Mouse (Mus musculus) CH12.LX (cell line): Measurements from ENCODE around the gene Dnajc4. TPM values are rescaled to one million over a fixed set of nuclear protein-coding genes. Genes with fewer than 3 reads are reported as not detected.

Experiments used
- DNase-seq: peaks from one replicate; pipeline ENCODE4 v3.0.0-alpha.2; 2013; ENCODE audit errors: extremely low read depth
- H3K27ac ChIP-seq: 2 replicates; pipeline ENCODE4 v1.5.1; 2012; ENCODE audit warnings: low read depth, mild to moderate bottlenecking, control low read depth, moderate library complexity; ENCODE audit not compliant: insufficient read depth
- H3K27me3 ChIP-seq: replicated peaks from 2 replicates; pipeline ENCODE3; 2012; ENCODE audit warnings: inconsistent platforms
- H3K36me3 ChIP-seq, 2 experiments: replicated peaks in 1 of 2; 2 replicates each; pipeline versions ENCODE3 to v1.6.1; 2012; ENCODE audit warnings: inconsistent platforms in 1 of 2, low read length in 1 of 2, mild to moderate bottlenecking in 1 of 2, mixed read lengths in 1 of 2, moderate library complexity in 1 of 2; ENCODE audit not compliant: control insufficient read depth in 1 of 2, insufficient read depth in 1 of 2
- H3K4me1 ChIP-seq, 2 experiments: 2 replicates each; pipeline ENCODE4 v1.6.1; 2012; ENCODE audit warnings: inconsistent platforms in 1 of 2, moderate library complexity in 1 of 2; ENCODE audit not compliant: insufficient read depth in 2 of 2, control insufficient read depth in 1 of 2
- H3K4me2 ChIP-seq: 2 replicates; pipeline ENCODE4 v1.6.1; 2012; ENCODE audit warnings: low read depth, mild to moderate bottlenecking, control low read depth; ENCODE audit not compliant: poor library complexity, insufficient read depth, severe bottlenecking
- H3K4me3 ChIP-seq, 3 experiments: fragments of 150-350 bp in 1 of 3; sonication (generic) in 1 of 3; replicated peaks in 1 of 3; 2 replicates each; pipeline versions ENCODE3 to v1.5.1; 2011 to 2012; ENCODE audit warnings: low read depth in 2 of 3, low read length in 2 of 3, mild to moderate bottlenecking in 2 of 3, moderate library complexity in 2 of 3, control low read depth in 1 of 3, improper control_type of control experiment in 1 of 3, inconsistent platforms in 1 of 3, mixed read lengths in 1 of 3; ENCODE audit not compliant: poor library complexity in 1 of 3
- H3K79me2 ChIP-seq: replicated peaks from 2 replicates; pipeline ENCODE4 v1.6.1; 2012; ENCODE audit warnings: mild to moderate bottlenecking, moderate library complexity; ENCODE audit not compliant: control insufficient read depth, poor library complexity, insufficient read depth, severe bottlenecking; ENCODE audit errors: extremely low read depth
- H3K9ac ChIP-seq: 2 replicates; pipeline ENCODE4 v1.6.1; 2012; ENCODE audit warnings: low read depth, mild to moderate bottlenecking, control low read depth, moderate library complexity; ENCODE audit not compliant: insufficient read depth
- H3K9me3 ChIP-seq: replicated peaks from 2 replicates; pipeline ENCODE3; 2012; ENCODE audit warnings: low read length, inconsistent platforms, mixed read lengths
- BHLHE40 ChIP-seq: IDR thresholded peaks from 2 replicates; pipeline ENCODE4 v1.6.1; 2011; ENCODE audit warnings: mild to moderate bottlenecking, low read depth, low read length, improper control_type of control experiment
- CHD1 ChIP-seq: IDR thresholded peaks from 2 replicates; pipeline ENCODE4 v1.6.1; 2012; ENCODE audit warnings: low read depth, low read length, improper control_type of control experiment, inconsistent platforms
- CTCF ChIP-seq, 2 experiments: IDR thresholded peaks in 1 of 2; conservative IDR thresholded peaks in 1 of 2; 2 replicates each; pipeline ENCODE4 v1.5.1; 2011 to 2012; ENCODE audit warnings: low read depth in 2 of 2, low read length in 2 of 2, improper control_type of control experiment in 1 of 2, inconsistent platforms in 1 of 2, mild to moderate bottlenecking in 1 of 2, moderate library complexity in 1 of 2
- EP300 ChIP-seq: IDR thresholded peaks from 2 replicates; pipeline ENCODE4 v1.6.1; 2011; ENCODE audit warnings: low read length, improper control_type of control experiment
- HCFC1 ChIP-seq: IDR thresholded peaks from 2 replicates; pipeline ENCODE4 v1.6.1; 2012; ENCODE audit warnings: low read depth, mild to moderate bottlenecking, inconsistent platforms, low read length, improper control_type of control experiment
- MAFK ChIP-seq: IDR thresholded peaks from 2 replicates; pipeline ENCODE4 v1.6.1; 2011; ENCODE audit warnings: low read length, improper control_type of control experiment; ENCODE audit not compliant: insufficient replicate concordance
- MXI1 ChIP-seq: IDR thresholded peaks from 2 replicates; pipeline ENCODE4 v1.6.1; 2011; ENCODE audit warnings: mild to moderate bottlenecking, low read depth, low read length, improper control_type of control experiment
- NELFE ChIP-seq: IDR thresholded peaks from 2 replicates; pipeline ENCODE4 v1.6.1; 2011; ENCODE audit warnings: low read depth, low read length, improper control_type of control experiment
- NRF1 ChIP-seq: IDR thresholded peaks from 2 replicates; pipeline ENCODE4 v1.6.1; 2014; ENCODE audit warnings: low read depth, mild to moderate bottlenecking, inconsistent platforms, low read length, improper control_type of control experiment, moderate library complexity
- PAX5 ChIP-seq: IDR thresholded peaks from 2 replicates; pipeline ENCODE4 v1.6.1; 2012; ENCODE audit warnings: low read length, inconsistent platforms, mixed read lengths
- POLR2A ChIP-seq: IDR thresholded peaks from 2 replicates; pipeline ENCODE4 v1.6.1; 2011; ENCODE audit warnings: low read depth, mild to moderate bottlenecking, improper control_type of control experiment, low read length
- RAD21 ChIP-seq: IDR thresholded peaks from 2 replicates; pipeline ENCODE4 v1.6.1; 2011; ENCODE audit warnings: low read depth, mild to moderate bottlenecking, low read length, improper control_type of control experiment, moderate library complexity
- SIN3A ChIP-seq: IDR thresholded peaks from 2 replicates; pipeline ENCODE4 v1.6.1; 2012; ENCODE audit warnings: low read length, improper control_type of control experiment, inconsistent platforms
- SMC3 ChIP-seq: IDR thresholded peaks from 2 replicates; pipeline ENCODE4 v1.6.1; 2011; ENCODE audit warnings: low read depth, low read length, improper control_type of control experiment
- UBTF ChIP-seq: IDR thresholded peaks from 2 replicates; pipeline ENCODE4 v1.6.1; 2012; ENCODE audit warnings: low read depth, mild to moderate bottlenecking, inconsistent platforms, low read length, improper control_type of control experiment, moderate library complexity
- USF1 ChIP-seq: IDR thresholded peaks from 2 replicates; pipeline ENCODE4 v1.6.1; 2014; ENCODE audit warnings: low read depth, mild to moderate bottlenecking, inconsistent platforms, low read length, improper control_type of control experiment
- ZMIZ1 ChIP-seq: IDR thresholded peaks from 2 replicates; pipeline ENCODE4 v1.6.1; 2012; ENCODE audit warnings: low read depth, mild to moderate bottlenecking, inconsistent platforms, low read length, improper control_type of control experiment
- ZNF384 ChIP-seq: IDR thresholded peaks from 2 replicates; pipeline ENCODE4 v1.6.1; 2012; ENCODE audit warnings: low read depth, low read length, improper control_type of control experiment, inconsistent platforms
- dilution Hi-C: fragments of 300-500 bp; cut with MboI; formaldehyde crosslinking; loops from 2 replicates; pipeline ENCODE4 v1.14.3; 2020; ENCODE audit warnings: low sequenced_read_pairs; ENCODE audit not compliant: extremely low pct_unique_long_range_greater_than_20kb, extremely low pct_ligation_motif_present
- in situ Hi-C: fragments of 300-500 bp; cut with MboI; formaldehyde crosslinking; loops from 3 replicates; pipeline ENCODE4 v1.14.3; 2019; ENCODE audit warnings: low sequenced_read_pairs, low pct_ligation_motif_present, low pct_unique_long_range_greater_than_20kb, mixed read lengths
- polyA plus RNA-seq: library from polyadenylated mRNA; unstranded; fragments of >175 nt; gene quantifications from 2 replicates; pipeline ENCODE4 v1.2.1, GENCODE M21; 2012; ENCODE audit warnings: low read depth; ENCODE audit not compliant: insufficient read length
- total RNA-seq, 2 experiments: library from RNA; depleted of rRNA; stranded (reverse); fragments of 300-350 nt in 1 of 2; fragments of >200 nt in 1 of 2; gene quantifications; 2 replicates each; pipeline ENCODE4 v1.2.3; 2012 to 2014

Dnajc4 gene
- total and polyA plus RNA-seq, 3 experiments = 6.2 to 13.9 (median 11.2) TPM

DNA sequence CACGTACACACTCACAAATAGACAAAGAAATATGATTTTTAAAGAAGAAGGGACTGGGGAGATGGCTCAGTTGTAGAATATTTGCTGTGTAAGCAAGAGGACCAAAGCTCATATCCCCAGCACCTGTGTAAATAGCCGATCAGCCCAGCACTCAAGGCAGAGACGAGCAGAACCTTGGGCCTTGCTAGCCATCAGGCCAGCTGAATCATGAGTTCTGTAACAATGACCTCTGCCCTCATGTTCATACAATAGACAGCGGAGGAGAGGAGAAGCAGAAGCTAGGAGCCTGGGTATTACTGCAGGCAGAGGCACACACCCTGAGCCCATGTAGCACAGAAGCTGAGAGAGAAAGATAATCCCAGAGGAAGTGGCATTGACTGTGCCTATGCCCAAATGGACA, 20.1 kb upstream of the Dnajc4 start:
- DNase-seq = no peak
- Histone ChIP-seq H3K27ac (no peak overlapping the region), H3K79me2 (no peaks in the 10 kb centered on the region), H3K4me2 (no peak overlapping the region), H3K9ac (no peak overlapping the region), H3K4me1 (peaks cover 4 to 10% of the 10 kb centered on the region in 2 experiments; a peak in 3 of 4 replicates), H3K4me3 (no peak overlapping the region), H3K27me3 (no peaks in the 10 kb centered on the region), H3K9me3 (no peaks in the 10 kb centered on the region), H3K36me3 (peaks cover 27 to 66% of the 10 kb centered on the region in 2 experiments)
- in situ Hi-C loops (no loop called here), dilution Hi-C loops (no loop called here)
- TF ChIP-seq MXI1 (no peak), SIN3A (no peak), CTCF (conservative IDR thresholded peaks at IDR 0.05 in 1 of 2, IDR thresholded peaks at IDR 0.05 in 1 of 2; ENCODE audit: low read depth in 2 of 2, low read length in 2 of 2) (no peak), USF1 (no peak), PAX5 (no peak)

GRCm38 (mm10) chr19:7006892-7007593, 14.7 kb upstream of the Dnajc4 start:
- dilution Hi-C loops = no loop called here
- Histone ChIP-seq H3K79me2 (no peaks in the 10 kb centered on the region), H3K36me3 (peaks cover 24 to 66% of the 10 kb centered on the region in 2 experiments), H3K27me3 (no peaks in the 10 kb centered on the region), H3K9ac (no peak overlapping the region), H3K4me2 (no peak overlapping the region), H3K4me3 (no peak overlapping the region), H3K9me3 (no peaks in the 10 kb centered on the region), H3K4me1 (no peaks in the 10 kb centered on the region), H3K27ac (no peak overlapping the region)
- DNase-seq = no peak
- in situ Hi-C loops = no loop called here
- TF ChIP-seq NELFE = no peak
- TF ChIP-seq POLR2A = no peak
- no peak for TF ChIP-seq MXI1
- TF ChIP-seq EP300 = no peak
- no peak for TF ChIP-seq ZMIZ1
- no peak for TF ChIP-seq RAD21
- no peak for TF ChIP-seq CHD1
- TF ChIP-seq UBTF = no peak
- no peak for TF ChIP-seq HCFC1
- TF ChIP-seq MAFK = no peak
- no peak for TF ChIP-seq PAX5
- no peak for TF ChIP-seq BHLHE40
- TF ChIP-seq ZNF384 = no peak
- TF ChIP-seq NRF1 = no peak
- no peak for TF ChIP-seq SMC3
